Mouse (Mus musculus) liver, embryonic 15.5 days (tissue): ENCODE results near the gene Cox20. TPM values are rescaled to one million over a fixed set of nuclear protein-coding genes. Genes with fewer than 3 reads are reported as not detected.
"Not testable (repeated sequence)": the region's sequence is repeated elsewhere in the genome, so short reads cannot be mapped to it uniquely, and the experiment has no call there.

Experiments used
- ATAC-seq: fragments of 200-750 bp; cut with Nextera tagmentation; 2 replicates; pipeline ENCODE4 v1.8.0; 2017; ENCODE audit warnings: moderate number of reproducible peaks, mild to moderate bottlenecking, moderate library complexity; ENCODE audit not compliant: insufficient read depth
- H3K27ac ChIP-seq: fragments of 300-500 bp; sonication (generic); replicated peaks from 2 replicates; pipeline ENCODE4 v1.5.1; 2015; ENCODE audit warnings: mild to moderate bottlenecking, inconsistent platforms
- H3K27me3 ChIP-seq: fragments of 300-500 bp; sonication (generic); 2 replicates; pipeline ENCODE4 v1.6.1; 2015; ENCODE audit warnings: mild to moderate bottlenecking, inconsistent platforms
- H3K36me3 ChIP-seq: fragments of 300-500 bp; sonication (generic); replicated peaks from 2 replicates; pipeline ENCODE4 v1.6.1; 2015; ENCODE audit warnings: moderate library complexity, mild to moderate bottlenecking, inconsistent platforms
- H3K4me1 ChIP-seq: fragments of 300-500 bp; sonication (generic); replicated peaks from 2 replicates; pipeline ENCODE4 v1.6.1; 2015; ENCODE audit warnings: inconsistent platforms
- H3K4me2 ChIP-seq: fragments of 300-500 bp; sonication (generic); 2 replicates; pipeline ENCODE4 v1.6.1; 2015; ENCODE audit warnings: moderate library complexity, mild to moderate bottlenecking, inconsistent platforms
- H3K4me3 ChIP-seq: fragments of 300-500 bp; sonication (generic); replicated peaks from 2 replicates; pipeline ENCODE4 v1.5.1; 2015; ENCODE audit warnings: mild to moderate bottlenecking, inconsistent platforms
- H3K9ac ChIP-seq: fragments of 300-500 bp; sonication (generic); 2 replicates; pipeline ENCODE4 v1.6.1; 2015; ENCODE audit warnings: moderate library complexity, mild to moderate bottlenecking, inconsistent platforms
- H3K9me3 ChIP-seq: fragments of 300-500 bp; sonication (generic); replicated peaks from 2 replicates; pipeline ENCODE4 v1.6.1; 2016; ENCODE audit warnings: inconsistent platforms
- WGBS: fragments of 180-500 bp; shearing (Covaris S2); methylation state at CpG from one replicate; pipeline ENCODE4 v1.1.7; 2015; ENCODE audit warnings: mixed read lengths; ENCODE audit not compliant: insufficient replicate concordance; 5-methylcytosine and 5-hydroxymethylcytosine counted together
- polyA plus RNA-seq: library from polyadenylated mRNA; unstranded; fragments of >200 nt; fragmentation: Nextera tagmentation; extraction: Ambion mirVana; gene quantifications from 2 replicates; pipeline ENCODE4 v1.2.1, GENCODE M21; 2015

Cox20 gene
- polyA plus RNA-seq = 60.2 and 78.6 TPM in 2 replicates

DNA sequence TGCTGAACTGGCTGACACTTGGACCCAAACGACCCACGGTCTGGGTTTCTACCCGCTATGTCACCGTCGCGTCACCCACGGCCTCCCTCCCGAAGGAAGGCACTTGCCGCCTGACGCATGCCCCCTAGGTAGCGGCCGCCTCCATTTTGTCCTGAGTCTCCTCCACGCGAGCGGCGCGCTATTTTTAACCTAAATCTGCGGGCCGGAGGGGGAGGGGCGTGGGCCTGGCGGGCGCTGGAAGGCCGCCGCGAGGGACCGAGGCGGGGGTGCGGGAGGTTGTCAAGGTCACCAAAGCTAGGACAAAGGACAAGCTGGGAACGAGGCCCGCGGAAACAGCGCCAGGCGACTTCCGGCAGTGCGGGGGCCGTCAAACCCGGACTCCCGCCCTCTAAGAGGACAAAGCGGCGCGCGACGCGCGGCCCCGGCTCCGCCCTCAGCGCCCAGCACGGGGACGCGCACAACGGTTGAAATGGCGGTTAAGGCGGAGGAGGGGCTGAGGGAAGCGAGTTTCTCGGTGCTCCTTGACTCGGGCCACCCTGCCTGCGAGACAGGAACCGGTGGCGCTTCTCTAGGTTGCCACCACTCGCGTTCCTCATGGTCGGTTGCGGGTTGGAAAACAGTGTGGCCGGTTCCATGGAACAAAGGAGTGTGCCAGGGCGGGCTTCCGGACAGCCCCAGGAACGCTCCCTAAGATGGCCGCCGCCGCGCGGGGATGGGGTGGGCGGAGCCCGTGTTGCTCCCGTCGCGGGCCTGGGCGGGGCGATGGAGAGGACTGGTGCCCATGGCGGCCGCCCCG lies at the start of gene Cox20:
Gene Cox20 (plus strand): TSS at position 742 of the 796 bp plus-strand sequence.
- Histone ChIP-seq H3K4me3 (peak within 1 kb of the TSS; percentile 77), H3K36me3 (peaks cover 34% of the 10 kb centered on the region), H3K9ac (peak within 1 kb of the TSS; percentile 94), H3K27ac (peak within 1 kb of the TSS; percentile 100), H3K9me3 (no peaks in the 10 kb centered on the region), H3K4me2 (peak within 1 kb of the TSS; percentile 79), H3K4me1 (peaks cover 44% of the 10 kb centered on the region), H3K27me3 (no peaks in the 10 kb centered on the region)
- under 1% methylated on average over 83 of the region's 83 CpGs for WGBS
- ATAC-seq = peak; percentile 93

DNA sequence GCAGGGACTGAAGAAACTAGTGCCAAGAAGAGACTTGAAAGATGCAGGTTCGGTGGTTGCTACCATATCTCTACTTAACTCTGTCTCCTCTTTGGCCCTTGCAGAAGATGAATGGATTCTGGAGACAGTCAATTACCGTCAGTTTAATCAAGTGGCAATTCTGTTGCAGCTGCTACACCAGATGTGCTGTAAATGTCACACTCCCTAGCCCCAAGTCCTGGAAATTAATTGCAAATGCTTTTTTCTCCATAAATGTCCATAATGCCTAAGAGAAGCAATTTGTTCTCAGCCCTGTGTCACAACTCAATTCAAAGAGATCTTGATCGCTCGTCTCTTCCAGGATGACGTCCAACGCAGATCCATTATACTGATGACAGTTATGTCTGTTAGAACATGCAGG lies 48.3 kb upstream of the Cox20 start:
- 70% methylated on average over 6 of the region's 6 CpGs for WGBS
- ATAC-seq = no peak
- H3K27ac ChIP-seq = no peak overlapping the region

DNA sequence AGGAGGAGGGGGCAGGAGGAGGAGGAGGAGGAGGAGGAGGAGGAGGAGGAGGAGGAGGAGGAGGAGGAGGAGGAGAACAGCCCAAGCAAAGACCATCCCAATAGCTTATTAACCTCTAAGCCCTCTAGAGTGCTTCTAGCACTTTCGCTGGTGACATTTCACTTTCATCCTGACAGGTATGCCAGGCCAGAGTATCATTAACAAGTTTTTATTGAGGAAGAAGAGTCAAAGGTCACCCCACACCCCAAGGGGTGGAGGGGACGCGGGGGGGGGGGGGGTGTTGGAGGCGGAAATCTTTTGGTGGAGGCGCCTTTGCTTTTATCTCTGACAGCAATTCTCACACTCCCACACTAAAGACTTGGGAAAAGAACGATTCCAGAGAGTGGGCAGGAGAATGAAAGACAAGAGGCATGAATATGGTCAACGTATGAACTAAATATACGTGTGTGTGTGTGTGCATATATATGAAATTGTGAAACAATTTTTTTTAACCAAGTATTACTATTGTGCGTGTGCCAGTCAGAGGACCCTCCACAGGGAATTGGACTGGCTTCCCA lies 43.7 kb upstream of the Cox20 start:
- Histone ChIP-seq H3K9me3 (no peaks in the 10 kb centered on the region), H3K4me2 (peak overlapping the region; percentile 74), H3K27me3 (peaks cover 36% of the 10 kb centered on the region), H3K36me3 (no peaks in the 10 kb centered on the region), H3K9ac (no peak overlapping the region), H3K4me1 (peaks cover 5% of the 10 kb centered on the region; the same call in 1 of the 2 replicates), H3K27ac (no peak overlapping the region), H3K4me3 (no peak overlapping the region)
- no peak for ATAC-seq
- 46% methylated on average over 9 of the region's 9 CpGs for WGBS

More for the DNA sequence above, 48.3 kb upstream of the Cox20 start:
- Histone ChIP-seq H3K4me3 (no peak overlapping the region), H3K27me3 (peaks cover 6% of the 10 kb centered on the region), H3K9ac (no peak overlapping the region), H3K9me3 (no peaks in the 10 kb centered on the region), H3K4me1 (no peaks in the 10 kb centered on the region), H3K36me3 (no peaks in the 10 kb centered on the region), H3K4me2 (no peak overlapping the region)

DNA sequence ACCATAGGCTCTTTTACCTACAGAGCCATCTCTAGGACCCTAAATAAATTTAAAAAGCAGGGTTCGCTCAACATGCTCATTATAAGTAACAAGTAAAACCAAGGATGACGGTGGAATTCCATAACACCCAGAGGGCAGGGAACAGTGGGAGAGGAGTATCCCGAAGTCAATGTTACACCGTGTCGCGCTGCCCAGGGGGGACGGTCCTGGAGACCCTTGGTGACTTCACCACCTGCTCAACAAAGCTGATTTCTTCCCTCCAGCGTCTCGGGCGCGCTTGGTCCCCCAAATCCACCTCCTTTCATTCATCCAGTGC lies 43.2 kb upstream of the Cox20 start:
- H3K4me1 ChIP-seq = peaks cover 5% of the 10 kb centered on the region; the same call in 1 of the 2 replicates
- no peak overlapping the region for H3K27ac ChIP-seq
- peak overlapping the region; percentile 74 for H3K4me2 ChIP-seq
- ATAC-seq = no peak
- H3K4me3 ChIP-seq = peak overlapping the region; percentile 57
- H3K27me3 ChIP-seq = peaks cover 36% of the 10 kb centered on the region
- 0 out of 2 replicates have a peak overlapping the region, but pooled peaks have one; percentile 25 for H3K9ac ChIP-seq
- 8% methylated on average over 11 of the region's 11 CpGs for whole genome bisulfite sequencing
- no peaks in the 10 kb centered on the region for H3K36me3 ChIP-seq
- no peaks in the 10 kb centered on the region for H3K9me3 ChIP-seq

DNA sequence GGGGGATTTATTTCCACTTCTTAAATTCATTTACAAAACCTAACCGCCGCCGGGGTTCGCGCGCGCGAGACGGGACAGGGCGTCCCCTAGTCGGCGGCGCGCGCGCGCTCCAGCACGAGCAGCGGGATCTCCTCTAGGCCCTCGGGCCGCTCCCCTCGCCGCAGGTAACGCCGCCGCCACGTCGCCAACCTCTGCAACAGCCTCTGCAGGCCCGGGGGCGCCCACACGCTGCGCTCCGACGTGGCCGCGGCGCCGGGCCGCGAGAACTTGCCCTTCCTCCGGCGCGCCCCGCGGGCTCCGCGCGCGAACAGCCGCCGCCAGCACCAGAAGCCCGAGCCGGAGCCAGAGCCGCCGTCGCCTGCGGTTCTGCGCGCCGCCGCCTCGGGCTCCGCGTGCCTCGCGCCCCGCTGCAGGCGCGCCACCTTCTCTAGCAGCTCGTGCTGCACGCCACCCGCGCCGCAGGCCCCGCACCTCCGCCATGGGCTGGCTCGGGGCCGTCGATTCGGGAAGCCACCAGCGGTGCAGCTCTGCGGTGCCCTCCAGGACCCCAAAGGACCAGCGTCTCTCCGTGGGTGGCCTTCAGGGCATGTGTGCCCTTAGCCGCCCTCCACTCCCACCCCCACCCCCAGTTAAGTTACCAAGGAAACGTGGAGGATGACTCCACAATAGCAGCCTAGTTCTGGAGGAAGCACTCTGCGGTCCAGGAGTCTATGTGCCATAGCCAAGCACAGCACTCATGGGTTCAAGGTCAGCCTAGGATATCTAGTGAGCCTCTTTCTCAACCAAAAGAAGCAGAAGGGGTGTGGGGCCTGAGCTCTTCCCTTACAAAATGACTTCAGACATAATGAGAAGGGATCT lies 42.6 kb upstream of the Cox20 start:
- Histone ChIP-seq H3K36me3 (no peaks in the 10 kb centered on the region), H3K9ac (peak overlapping the region; percentile 25; the same call in 1 of the 2 replicates), H3K27ac (no peak overlapping the region), H3K4me2 (peak overlapping the region; percentile 74), H3K4me1 (peaks cover 5% of the 10 kb centered on the region; the same call in 1 of the 2 replicates), H3K9me3 (no peaks in the 10 kb centered on the region), H3K4me3 (peak overlapping the region; percentile 57), H3K27me3 (peaks cover 36% of the 10 kb centered on the region)
- 1% methylated on average over 87 of the region's 87 CpGs for WGBS
- peak; percentile 66 for ATAC-seq

DNA sequence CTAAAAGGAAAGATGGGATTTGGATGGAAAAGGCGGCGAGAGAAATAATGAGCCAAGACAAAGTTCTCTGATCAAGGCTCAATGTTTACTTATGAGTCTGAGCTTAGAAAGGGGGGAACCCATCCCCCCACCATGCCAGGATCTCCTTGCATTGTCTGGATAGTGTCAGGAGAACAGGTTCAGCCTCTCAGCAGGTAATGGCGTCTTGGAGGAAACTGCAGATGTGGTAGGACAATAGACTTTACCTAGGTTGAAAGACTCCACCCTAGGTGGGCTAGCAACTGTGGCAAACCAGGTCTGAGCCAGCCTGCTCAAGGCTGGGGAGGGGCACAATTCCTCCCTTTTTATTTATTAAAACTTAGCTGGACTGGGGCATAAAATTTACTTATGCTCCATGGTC lies 35.6 kb upstream of the Cox20 start:
- H3K4me2 ChIP-seq, ATAC-seq, H3K4me1 ChIP-seq, H3K4me3 ChIP-seq, H3K9me3 ChIP-seq, H3K27ac ChIP-seq, H3K36me3 ChIP-seq, H3K9ac ChIP-seq, H3K27me3 ChIP-seq: not testable (repeated sequence)
- 79% methylated on average over 3 of the region's 3 CpGs for WGBS

DNA sequence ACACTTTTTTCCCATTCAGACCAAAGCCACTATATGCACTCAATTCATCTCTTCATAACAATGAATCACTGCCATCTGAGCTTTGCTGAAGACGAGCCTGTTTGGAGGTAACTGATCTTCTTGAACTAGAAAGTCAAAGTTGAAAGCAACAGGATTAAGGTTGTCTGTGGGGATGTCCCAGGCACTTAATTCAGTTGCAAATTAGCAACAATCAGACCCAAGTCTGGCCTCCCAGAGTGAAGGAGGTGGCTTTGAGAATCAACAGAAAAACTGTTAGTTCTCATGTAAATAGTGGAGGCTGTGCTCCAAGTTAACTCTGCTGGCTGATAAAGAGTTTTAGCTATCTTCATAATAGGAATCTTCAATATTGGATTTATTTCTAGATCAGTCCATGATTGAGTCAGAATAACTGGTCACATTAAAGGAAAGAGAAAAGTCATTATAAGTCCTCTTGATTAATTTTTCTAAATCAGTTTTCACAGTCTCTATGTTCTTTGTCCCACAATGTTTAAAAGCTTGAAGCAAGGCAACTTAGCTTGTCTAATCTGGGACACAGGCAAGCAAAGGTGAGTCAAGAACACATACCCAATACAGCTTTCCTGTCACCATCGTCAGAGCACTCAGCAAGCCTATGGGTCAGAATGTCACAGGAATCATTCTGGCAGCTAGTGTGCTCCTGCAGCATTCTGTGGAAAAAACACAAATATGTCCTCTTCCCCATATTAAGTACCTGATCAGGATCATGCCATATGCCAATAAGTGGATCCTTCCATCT lies 34.8 kb upstream of the Cox20 start:
- Histone ChIP-seq H3K4me3 (no peak overlapping the region), H3K9ac (no peak overlapping the region), H3K9me3 (no peaks in the 10 kb centered on the region), H3K27ac (no peak overlapping the region), H3K4me1 (no peaks in the 10 kb centered on the region), H3K36me3 (no peaks in the 10 kb centered on the region), H3K27me3 (no peaks in the 10 kb centered on the region), H3K4me2 (no peak overlapping the region)
- 59% methylated on average over 2 of the region's 2 CpGs for WGBS
- ATAC-seq = no peak

DNA sequence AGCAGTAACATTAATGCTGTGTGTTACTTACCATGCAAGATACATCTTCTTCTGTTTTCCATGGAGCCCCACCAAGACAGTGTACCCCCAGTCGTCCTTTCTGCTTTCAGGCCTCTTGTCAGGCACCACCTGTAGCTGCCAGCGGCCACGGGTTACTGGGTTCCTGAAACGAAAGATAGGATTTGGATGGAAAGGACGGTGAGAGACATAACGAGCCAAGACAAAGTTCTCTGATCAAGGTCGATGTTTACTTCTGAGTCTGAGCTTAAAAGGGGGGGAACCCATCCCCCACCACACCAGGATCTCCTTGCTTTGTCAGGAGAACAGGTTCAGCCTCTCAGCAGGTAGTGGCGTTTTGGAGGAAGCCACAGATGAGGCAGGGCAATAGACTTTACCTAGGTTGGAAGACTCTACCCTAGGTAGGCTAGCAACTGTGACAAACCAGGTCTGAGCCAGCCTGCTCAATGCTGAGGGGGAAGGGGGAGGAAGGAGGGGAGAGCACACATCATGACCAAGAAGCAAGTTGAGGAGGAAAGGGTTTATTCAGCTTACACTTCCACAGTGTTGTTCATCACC lies 31.2 kb upstream of the Cox20 start:
- H3K27me3 ChIP-seq = no peaks in the 10 kb centered on the region
- 45% methylated on average over 8 of the region's 8 CpGs for WGBS
- no peaks in the 10 kb centered on the region for H3K4me1 ChIP-seq
- no peak for ATAC-seq
- no peak overlapping the region for H3K27ac ChIP-seq
- no peak overlapping the region for H3K9ac ChIP-seq
- no peaks in the 10 kb centered on the region for H3K9me3 ChIP-seq
- no peak overlapping the region for H3K4me3 ChIP-seq
- no peak overlapping the region for H3K4me2 ChIP-seq
- H3K36me3 ChIP-seq = no peaks in the 10 kb centered on the region

DNA sequence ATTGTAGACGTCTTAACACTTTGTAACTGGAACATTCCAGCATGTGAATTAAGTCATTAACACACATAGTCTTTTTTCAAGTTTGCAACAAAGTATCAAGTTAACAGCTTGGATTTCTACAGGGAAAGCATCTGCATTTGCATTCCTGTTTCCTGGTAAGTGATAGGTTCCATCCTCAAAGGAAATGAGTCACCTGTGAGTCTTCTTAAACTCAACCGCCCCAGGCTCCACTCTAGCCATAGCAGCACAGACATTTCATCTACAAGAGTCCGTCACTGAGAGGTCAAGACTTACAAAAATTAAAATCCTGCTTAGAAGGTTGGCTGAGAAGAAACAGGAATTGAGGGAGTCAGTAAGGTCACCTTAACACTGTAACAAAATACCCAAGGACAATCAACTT lies 27.2 kb upstream of the Cox20 start:
- Histone ChIP-seq H3K9me3 (no peaks in the 10 kb centered on the region), H3K27me3 (no peaks in the 10 kb centered on the region), H3K4me3 (no peak overlapping the region), H3K9ac (no peak overlapping the region), H3K4me1 (no peaks in the 10 kb centered on the region), H3K27ac (no peak overlapping the region), H3K36me3 (no peaks in the 10 kb centered on the region), H3K4me2 (no peak overlapping the region)
- ATAC-seq = no peak
- WGBS = 54% methylated on average over 3 of the region's 3 CpGs

DNA sequence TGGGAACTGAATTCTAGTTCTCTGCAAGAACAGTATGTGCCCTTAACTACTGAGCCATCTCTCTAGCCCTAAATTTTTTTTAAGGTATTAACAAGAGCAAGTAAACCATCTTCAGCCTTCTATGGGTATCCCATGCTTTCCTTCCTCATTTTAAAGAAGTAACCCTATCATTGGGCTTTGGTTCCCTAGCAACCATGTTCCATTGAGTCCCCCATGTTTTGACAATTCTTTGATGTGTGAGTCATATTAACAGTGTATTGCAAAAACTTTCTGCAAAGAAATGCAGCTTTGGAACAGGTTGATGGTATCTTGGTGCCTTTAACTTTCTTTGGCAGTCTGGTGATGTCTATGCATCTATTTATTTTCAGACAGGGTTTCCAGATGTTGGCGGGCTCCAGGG lies 24.9 kb upstream of the Cox20 start:
- H3K9ac ChIP-seq = no peak overlapping the region
- H3K27me3 ChIP-seq = no peaks in the 10 kb centered on the region
- no peak overlapping the region for H3K4me2 ChIP-seq
- no peak for ATAC-seq
- no peak overlapping the region for H3K27ac ChIP-seq
- 71% methylated on average over 1 of the region's 1 CpGs for WGBS
- H3K9me3 ChIP-seq = no peaks in the 10 kb centered on the region
- no peak overlapping the region for H3K4me3 ChIP-seq
- no peaks in the 10 kb centered on the region for H3K4me1 ChIP-seq
- H3K36me3 ChIP-seq = no peaks in the 10 kb centered on the region
